Mouse (Mus musculus): ENCODE measurements at regions not wholly inside any gene's neighbourhood (a gene's known extent, or its start where the extent isn't known, plus 50 kb on each side); places are given as distances from the start of the nearest gene placed in this dataset.

DNA sequence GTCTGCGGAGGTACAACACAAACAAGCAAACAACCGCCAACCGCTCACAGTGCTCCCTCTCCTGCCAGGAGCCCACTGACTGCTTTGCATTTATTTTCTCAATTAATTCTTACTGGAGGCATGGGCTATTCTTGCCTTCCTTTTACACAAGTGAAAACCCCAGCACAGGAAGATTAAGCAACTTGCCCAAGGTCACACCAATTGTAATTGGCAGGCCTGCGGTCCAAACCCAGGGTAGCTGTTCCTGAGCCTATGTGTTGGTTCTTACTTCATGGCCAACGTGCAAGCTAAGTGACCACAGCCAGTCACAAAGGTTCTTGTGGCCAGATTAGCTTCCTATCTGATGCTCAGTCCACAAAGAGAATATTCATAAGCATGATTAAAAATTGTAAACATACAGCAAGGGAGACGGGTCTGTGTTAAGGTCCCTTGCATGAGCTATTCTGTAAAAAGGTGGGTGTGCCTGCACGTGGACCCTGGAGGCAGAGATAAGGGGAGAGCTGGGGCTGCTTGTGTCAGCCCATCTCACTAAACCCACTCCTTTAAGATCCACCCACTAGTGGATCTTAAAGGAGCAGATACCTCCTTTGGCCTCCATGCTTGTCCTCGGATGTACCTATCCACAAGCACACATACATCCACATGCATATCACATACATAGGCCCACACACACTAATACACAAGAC is 190.2 kb upstream of the Jade1 start:
- TF ChIP-seq CTCF (IDR thresholded peaks at IDR 0.05; ENCODE audit: control insufficient read depth, insufficient read depth, insufficient read length) (no peak), USF1 (IDR thresholded peaks at IDR 0.05; ENCODE audit: low read depth) (no peak), CEBPB (IDR thresholded peaks at IDR 0.05; ENCODE audit: low read depth) (no peak)

Data from C2C12 (cell line).